Mouse (Mus musculus): Measurements from ENCODE around the gene Grid1. TPM values are rescaled to one million over a fixed set of nuclear protein-coding genes. Genes with fewer than 3 reads are reported as not detected.

The Grid1 gene
- total RNA-seq, 2 experiments from 2014 or later = not detected

DNA sequence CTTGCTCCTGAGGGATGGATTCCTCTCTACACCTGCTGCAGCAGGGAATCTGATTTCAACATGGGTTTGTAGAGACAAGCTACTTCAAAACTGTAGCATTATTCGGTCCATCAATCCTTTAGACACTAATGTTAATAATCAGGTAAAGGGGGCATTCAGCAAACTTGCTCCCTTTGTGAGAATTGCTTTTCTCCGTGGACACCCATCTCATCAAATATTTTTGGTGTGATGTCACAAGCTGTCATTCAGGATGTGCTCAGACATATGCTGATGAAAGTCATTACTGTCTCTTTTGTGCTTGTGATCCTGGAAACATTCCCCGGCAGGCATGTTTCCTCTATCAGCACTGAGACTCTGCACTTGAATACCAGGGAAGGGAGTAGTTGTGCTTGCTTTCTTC is 536.1 kb downstream of the Grid1 start:
- intact Hi-C loops (cut with DNase I) = no loop called here
- DNase-seq = no peak

DNA sequence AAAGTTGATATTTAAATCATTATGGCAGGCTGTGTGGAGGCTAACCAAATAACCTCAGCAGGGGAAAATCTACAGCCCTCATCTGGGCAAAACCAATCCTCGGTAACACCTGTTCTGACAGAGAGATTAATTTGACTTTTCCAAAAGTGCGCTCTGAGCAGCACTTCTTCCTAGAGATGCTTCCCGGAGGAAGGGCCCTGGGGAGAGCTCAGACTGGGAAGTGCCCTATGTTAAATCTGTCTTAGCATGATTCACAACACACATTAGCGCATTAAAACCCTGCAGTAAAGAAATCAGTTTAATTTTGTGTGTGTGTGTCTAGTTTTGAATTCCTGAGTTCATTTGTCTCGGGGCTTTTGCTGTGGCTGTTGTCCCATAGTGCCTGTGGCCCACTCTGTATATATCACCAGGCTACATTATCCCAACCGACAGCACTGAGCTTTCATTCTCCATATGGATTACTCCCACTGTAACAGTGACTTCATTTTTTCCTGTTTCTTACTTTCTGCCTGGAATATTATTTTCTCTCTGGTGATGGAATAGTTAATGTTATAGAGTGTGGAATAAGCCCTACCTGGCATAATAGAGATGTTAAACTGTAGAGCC is 536.7 kb downstream of the Grid1 start:
- intact Hi-C loops (cut with DNase I) = no loop called here
- DNase-seq = no peak

DNA sequence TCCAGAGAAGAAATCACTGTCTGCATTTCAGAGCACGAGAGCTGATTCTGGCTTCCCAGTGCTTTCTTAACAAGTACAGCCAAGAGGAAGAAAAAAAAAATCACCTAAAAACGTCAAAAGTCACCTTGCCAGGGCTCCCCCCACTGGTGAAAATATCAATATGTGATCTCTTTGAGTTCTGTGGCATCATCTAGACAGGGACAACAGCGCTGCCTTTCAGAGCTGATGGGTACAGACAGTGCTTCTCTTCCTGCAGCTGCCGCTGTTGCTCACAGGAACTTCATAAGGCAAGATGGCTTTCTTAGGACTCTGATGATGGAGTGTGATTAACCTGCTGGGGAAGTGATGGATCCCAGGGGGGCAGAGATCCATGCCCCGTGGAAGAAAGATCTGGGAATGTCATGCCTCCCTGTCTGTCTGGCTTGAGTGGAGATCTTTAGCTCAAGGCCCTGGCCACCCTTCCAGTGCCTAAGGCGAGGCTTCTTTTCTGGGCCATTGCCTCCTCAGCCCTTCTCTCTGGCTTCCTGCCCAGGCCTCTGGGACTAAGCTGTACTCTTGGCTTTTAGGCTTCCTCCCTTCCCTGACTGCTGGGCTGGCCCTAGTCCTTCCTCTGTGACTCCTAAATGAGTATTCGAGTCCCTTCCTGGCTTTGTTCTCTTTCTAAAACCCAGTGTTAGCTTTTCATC is 538.4 kb downstream of the Grid1 start:
- DNase-seq = peak; percentile 47 to 48
- intact Hi-C loops (cut with DNase I) = no loop called here

DNA sequence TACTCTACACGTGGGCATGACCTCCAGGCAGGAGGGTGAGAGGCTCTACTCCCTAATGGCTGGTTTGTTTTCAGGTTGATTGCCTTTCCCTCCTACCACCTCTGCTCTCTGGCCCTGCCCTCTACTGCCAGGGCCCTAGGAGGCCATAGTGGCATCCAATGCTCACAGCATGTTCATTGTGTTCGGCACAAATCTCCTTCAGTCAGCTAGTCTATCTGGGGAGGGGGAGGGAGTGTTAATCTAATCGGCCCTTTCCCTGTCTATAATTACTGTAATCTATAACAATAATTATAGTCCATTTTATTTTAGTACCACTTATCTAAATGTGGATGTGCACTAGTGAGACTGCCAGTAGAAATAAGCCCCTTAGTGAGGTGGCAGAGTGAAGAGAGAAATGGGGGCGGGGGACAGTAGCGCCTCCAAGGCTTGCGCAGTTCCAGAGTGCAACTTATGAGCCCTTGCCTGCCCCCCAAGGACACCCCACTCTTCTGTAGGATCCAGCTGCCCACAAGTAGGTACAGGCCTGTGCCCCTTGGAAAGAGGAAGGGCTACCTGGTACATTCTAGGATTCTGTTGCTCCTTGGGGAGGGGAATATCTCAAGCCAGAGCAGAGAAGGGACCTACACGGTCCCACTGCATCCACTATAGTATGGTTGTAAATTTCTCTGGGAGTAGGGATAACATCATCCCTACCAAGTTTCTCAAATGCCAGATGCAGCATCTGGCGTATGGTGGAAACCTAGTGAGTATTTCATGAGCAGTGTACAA is 545.5 kb downstream of the Grid1 start:
- DNase-seq = no peak
- intact Hi-C loops (cut with DNase I) = no loop called here

DNA sequence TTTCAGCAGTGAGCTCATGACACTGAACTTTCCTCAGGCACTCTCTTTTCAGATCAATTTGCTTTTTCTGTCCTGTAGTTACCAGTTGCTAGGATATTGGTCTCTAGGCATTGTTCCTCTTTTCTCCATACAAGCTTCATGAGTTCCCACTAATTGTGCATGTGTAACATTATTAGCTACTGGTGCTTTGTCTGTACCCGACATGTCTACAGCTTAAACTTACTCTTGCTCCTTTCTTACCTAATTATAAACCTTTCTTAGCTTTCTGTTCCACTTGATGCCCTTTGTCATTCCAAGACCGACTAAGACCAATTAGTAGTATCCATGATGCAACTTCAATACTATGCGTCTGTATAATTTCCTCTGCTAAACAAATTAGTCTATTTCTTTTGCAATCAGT is 554.5 kb downstream of the Grid1 start:
- intact Hi-C loops (cut with DNase I) = no loop called here
- no peak for DNase-seq

DNA sequence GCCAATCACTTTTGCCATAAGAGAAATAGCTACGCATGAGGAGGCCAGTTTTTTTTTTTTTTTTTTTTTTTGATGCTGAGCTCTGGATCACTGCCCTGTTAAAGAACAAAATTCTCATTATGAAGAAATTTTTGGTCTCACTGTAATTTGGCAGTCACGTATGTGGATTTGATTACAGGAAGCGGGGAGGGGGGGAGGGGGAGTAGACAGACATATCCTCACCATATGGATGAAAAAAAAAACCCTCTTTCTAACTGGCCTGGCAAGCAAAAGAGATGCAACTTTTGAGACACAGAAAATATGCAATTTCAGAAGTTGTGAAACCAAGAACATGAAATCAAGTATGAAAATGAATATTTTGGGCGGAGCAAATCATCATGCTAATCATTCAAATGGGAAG is 573.7 kb downstream of the Grid1 start:
- intact Hi-C loops (cut with DNase I) = no loop called here
- no peak for DNase-seq

DNA sequence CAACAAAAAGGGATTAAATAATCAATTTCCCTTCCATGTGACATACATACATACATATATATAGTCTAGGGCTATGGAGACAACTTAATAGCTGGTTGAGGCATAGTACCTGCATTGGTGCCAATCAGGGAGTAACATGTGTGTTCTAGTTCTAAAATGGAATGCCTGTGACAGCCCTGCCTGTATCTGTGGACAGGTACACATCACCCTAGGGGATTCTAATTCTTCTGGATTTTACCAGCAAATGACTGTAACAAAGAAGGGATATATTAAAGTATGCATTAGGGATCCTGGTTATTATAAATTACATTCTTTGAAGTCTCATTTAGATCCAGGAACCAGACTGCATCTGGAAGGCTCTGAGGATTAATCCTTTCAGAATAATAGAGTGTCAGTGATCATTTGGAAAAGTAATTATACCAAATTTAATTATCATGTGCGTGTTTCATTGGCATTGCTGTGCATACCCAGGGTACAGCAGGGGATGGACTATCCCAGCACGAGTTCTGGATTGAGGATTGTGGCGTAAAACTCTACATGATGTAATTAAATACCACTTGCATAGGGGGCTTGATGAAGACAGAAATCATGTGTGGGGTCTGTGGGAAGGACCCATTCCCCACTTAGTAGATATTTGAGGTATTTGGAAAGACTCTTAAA is 584.5 kb downstream of the Grid1 start:
- intact Hi-C loops (cut with DNase I) = no loop called here
- DNase-seq = no peak

DNA sequence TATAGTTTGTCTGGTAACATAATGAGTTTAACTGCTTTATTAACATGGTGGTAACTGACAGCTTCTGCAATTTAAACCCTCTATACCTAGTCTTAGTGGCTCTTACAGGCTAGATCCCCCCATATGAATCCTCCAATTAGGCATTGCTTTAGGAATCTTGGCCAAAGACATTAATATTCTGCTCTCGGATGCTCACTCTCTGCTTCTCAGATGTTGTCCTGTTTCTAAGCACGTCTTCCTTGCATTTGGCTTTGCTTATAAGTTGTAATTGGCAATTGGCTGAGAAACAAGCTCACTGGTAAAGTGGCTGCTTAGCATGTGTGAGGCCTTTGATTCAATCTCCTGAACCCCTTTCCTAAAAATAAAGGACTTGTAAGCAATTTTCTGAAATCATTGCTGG is 610.4 kb downstream of the Grid1 start:
- DNase-seq = no peak
- intact Hi-C loops (cut with DNase I) = no loop called here

DNA sequence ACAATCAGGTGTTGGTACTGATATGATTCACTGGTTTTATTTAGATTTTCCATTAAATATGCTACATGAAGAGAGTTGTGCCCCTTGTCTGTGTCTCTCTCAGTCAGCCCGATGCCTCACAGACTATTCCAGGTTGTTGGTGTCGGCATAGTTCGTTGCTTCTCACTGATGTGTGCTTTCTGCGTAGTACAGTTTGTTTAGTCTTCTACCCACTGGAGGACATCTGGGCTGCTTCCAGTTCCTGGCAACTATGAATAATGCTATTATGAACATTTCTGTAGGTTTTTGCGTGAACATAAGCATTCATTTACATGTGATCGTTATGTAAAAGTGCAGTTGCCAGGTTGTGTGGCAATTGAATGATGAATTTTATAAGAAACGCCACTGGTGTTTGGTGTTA is 633.8 kb downstream of the Grid1 start:
- no peak for DNase-seq
- intact Hi-C loops (cut with DNase I) = no loop called here

DNA sequence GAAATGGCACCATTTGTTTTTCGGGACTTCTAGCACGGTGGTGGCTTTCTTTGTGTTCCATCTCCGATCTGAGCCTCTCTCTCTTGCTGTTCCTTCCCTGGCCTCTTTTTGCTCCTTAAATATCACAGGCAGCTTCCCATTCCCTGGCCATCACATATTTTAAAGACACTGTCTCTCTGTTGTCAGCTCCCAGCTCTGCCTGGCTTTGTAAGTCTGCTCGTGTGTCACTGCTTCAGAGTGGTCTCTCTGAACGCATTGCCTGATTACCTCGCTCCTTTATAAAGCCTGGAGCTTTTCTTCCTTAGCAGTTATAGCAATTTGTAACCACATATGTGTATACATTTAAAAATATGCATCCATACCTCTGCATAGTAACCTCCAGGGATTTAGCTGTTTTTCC is 648.3 kb downstream of the Grid1 start:
- intact Hi-C loops (cut with DNase I) = no loop called here
- no peak for DNase-seq

DNA sequence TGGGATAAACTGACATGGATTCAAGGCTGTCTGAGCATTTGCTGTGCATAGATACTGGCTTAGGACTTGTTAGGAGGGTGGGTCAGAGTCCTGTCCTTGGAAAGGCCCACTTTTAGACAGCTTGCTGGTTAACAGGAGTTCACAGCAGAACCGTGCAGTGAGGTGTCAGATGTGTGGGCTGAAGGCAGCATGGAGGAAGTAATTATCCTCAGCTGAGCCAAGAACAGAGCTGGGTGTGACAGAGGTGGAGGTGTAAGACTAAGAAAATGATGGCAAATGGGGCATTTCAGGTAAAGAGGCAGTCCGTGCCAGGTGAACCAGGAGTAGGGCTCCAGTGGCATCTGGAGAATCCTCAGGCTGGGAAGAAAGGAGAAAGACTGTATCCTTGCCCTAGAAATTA is 666.1 kb downstream of the Grid1 start:
- intact Hi-C loops (cut with DNase I) = no loop called here
- DNase-seq = no peak

DNA sequence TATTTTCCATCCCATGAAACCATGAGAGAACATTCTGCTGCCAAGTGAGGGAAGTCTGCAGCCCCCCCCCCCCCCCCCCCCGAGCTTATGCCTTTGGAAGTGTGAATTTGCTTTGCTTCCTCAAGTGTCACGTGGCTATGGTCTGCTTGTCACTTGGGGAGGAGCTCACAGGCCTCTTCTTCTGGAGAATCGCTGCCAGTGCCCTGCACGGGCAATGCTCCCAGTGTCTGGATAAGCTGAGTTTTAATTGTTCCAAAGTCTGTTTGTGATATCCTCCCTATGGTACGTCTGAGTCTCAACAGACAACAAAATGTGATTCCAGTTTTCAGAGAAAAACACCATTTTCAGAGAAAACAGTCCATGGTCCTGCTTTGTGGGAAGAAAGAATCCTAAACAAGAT is 682.4 kb downstream of the Grid1 start:
- no peak for DNase-seq
- intact Hi-C loops (cut with DNase I) = no loop called here

DNA sequence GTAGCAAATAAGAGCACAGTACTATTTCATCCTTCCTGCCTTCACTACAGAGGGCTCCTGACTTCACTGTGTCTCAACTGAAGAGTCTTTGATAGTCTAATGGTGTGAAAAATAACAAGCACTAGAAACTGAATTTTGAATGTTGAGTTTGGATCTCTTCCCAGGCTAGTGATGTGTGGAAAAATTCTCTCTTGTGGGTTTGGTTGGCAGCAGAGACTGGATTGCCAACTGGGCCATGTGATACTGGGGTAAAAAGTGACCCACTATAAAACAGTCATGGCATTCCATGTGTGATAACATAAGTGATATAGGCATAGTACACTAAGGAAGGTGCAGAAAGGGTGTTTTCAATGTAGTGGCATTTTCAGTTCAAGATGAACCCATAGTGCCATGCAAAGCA is 699.5 kb downstream of the Grid1 start:
- intact Hi-C loops (cut with DNase I) = no loop called here
- no peak for DNase-seq

DNA sequence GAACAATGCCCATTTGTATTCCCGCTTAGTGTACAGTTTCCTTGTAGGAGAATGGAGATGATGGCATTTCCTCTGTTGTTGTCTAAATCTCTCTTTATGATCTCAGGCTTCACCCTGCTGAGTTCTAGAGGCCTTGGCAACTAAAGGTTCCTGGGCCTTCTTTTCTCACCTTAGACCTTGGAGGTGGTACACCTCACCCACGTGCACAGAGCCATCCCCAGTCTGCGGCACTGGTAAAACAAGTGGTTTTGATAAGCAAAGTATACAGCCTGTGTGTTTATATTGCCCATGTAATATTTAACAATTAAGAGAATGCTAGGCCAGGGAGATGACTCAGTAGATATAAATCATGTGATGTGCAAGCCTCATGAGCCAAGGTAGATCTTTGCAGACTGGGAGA is 718.9 kb downstream of the Grid1 start:
- DNase-seq = no peak
- intact Hi-C loops (cut with DNase I) = no loop called here

DNA sequence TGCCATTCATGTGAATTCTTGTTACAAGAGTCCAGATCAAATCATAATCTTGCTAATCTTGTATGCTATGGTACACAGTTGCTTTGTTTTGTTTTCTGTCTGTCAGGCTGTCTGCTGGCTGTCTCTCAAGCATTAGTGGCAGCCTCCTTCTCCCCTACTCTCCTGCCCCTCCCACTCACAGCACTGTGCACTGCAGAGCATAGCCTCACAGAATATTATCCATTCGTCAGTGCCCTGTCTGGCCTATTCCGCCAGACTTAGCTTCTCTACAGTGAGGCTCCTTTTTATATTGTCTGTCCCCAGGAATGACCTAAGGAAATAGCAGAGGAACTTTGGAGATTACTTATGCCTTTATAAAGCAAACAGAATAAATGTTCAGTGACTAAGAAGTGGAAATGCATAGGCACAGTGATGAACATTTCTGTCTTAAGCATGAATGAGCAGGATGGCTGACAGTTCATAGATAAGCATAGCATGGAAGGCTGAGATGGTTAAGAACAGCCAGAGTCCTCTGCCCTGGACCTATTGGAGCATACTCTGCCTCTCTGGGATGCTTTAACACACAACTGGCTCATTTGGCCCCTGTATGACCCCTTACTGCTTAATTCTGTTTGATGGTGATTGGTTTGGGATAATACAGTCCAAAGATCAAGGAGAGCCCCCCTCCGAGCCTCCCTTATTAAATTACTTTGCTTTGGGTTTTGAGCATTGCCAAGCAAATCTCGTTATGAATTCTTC is 721.5 kb downstream of the Grid1 start:
- intact Hi-C loops (cut with DNase I) = no loop called here
- no peak for DNase-seq

DNA sequence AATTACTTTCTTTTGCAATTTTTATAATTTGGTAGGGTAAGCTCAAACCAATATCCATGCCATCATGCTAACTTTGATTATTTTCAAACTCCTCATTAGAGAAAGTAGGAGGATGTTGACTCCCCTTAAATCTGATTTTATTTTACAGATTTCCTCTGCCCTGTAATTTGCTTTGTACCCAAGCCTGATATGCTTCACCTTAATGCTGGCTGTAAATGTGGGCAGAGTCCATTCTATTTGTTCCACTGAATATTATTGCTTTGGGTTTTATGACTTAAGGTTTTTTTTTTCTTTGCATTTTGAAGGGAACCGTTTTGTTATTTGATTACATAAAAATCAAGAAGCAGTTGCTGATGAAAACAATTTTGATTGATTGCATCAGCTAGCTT is 722.1 kb downstream of the Grid1 start:
- intact Hi-C loops (cut with DNase I) = no loop called here
- no peak for DNase-seq

DNA sequence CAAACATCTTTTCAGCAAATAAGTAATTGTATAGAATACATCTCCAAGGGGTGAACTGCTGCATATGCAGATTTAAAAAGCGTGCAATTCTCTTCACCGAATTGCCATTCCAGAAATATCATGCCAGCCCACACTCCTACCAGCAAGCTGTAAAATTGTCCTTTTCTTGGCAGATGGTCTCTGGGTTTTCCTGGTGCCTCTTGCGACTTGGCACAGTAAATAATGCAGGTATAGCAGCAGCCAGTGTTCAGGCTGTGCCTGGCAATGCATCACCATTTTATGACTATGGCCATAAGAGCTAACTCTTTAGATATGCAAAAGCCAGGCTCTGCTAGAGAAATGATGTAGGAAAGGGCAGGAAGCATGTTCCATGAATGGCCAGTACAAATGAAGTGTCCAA is 734.4 kb downstream of the Grid1 start:
- DNase-seq = no peak

DNA sequence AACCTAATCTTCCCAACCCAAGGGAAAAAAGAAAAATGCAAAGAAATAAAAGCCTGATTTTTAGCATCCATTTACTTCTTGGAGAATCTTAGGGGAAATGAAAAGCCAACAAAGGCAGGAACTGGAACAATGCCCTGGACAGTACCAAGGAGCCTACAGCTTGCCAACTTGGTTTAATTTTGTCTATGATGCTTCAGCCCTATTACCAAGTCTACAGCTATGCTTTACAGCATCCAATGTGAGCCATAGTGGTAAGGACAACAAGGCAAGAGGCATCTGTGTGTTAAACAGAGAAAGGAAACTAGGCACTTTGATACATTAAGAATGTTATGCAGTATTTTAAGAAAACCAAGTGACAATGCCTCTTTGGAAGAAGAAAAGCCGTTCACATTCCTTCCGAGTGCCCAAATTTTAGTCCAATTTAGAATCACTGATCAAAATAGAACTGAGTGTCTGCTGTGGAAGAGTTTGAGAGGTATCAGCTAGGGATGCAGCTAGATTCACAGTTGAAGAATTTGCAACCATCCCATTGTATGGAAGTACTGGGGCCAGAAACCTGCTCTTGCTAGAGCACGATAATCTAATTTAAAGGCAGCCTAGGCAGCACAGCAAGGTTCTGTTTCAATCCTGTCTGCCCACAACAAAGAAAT is 741.5 kb downstream of the Grid1 start:
- no peak for DNase-seq
- intact Hi-C loops (cut with DNase I) = no loop called here

More for the DNA sequence above, 734.4 kb downstream of the Grid1 start:
- intact Hi-C loops (cut with DNase I) = no loop called here

DNA sequence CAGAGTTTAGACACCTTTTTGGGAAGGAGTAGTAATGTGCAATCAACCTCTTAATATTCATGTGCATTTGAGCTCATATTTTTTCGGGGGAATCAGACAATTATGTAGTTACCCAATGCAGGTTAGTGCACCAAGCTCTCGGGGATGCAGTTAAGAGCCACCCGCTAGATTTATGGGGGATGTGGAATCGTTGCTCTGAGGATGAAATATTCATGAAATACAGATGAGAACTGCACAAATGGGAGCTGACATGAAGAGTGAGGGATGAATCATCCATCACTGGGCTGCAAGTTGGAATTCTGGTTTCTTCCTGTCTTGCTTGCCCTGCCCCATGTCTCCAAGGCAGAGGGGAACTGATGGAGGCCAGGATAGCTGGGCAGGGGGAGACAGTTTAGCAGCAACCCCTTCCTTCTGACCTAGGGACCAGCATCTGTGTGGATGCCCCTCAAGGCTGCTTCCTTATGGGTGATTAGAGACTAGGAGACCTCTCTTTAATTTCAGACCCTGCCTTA is 753.1 kb downstream of the Grid1 start:
- intact Hi-C loops (cut with DNase I) = no loop called here
- no peak for DNase-seq

DNA sequence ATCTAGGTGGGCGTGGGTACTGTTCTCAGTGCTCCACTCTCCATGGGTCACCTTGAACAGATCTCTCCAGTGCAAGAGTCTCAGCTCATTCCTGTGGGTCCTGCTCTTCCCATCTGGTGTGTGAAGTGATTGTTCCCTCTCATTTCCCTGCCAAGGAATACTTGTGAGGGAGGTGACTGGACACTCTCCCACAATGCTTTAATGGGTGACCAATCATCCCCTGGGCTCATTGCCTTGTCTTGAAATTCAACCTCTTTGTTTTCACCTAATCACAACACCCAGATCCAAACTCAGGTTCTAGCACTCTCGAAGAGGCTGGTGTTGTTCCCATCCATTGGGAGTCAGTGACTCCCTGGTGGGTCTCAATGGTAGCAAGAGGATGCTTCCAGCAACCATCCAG is 754.6 kb downstream of the Grid1 start:
- DNase-seq = no peak
- intact Hi-C loops (cut with DNase I) = no loop called here
